Mouse (Mus musculus) lung, postnatal 14 days (tissue): ENCODE measurements around the gene Klhdc10.

Experiments used
- DNase-seq: peaks from one replicate; pipeline ENCODE4 v3.0.0; 2021

Klhdc10 gene

GRCm38 (mm10) chr6:30403465-30403864 is 1.8 kb downstream of the Klhdc10 start:
- peak; percentile 64 for DNase-seq

- DNase-seq: no peak
Observed at GRCm38 (mm10) chr6:30404671-30405070, 3.0 kb downstream of the Klhdc10 start.

- DNase-seq: no peak
Observed at GRCm38 (mm10) chr6:30408276-30408675, 6.6 kb downstream of the Klhdc10 start.

- no peak for DNase-seq
Observed at GRCm38 (mm10) chr6:30409399-30410093, 7.9 kb downstream of the Klhdc10 start.

GRCm38 (mm10) chr6:30411311-30411710 is 9.6 kb downstream of the Klhdc10 start:
- DNase-seq: no peak

GRCm38 (mm10) chr6:30416126-30416525 is 14.5 kb downstream of the Klhdc10 start:
- DNase-seq: no peak

GRCm38 (mm10) chr6:30416801-30417200 is 15.1 kb downstream of the Klhdc10 start:
- no peak for DNase-seq

GRCm38 (mm10) chr6:30432461-30433192 is 31.0 kb downstream of the Klhdc10 start:
- DNase-seq: no peak

GRCm38 (mm10) chr6:30436476-30436875 is 34.8 kb downstream of the Klhdc10 start:
- DNase-seq: no peak

- DNase-seq: no peak
Observed at GRCm38 (mm10) chr6:30437054-30437453, 35.4 kb downstream of the Klhdc10 start.

GRCm38 (mm10) chr6:30439576-30439975 is 37.9 kb downstream of the Klhdc10 start:
- DNase-seq: no peak

- no peak for DNase-seq
Observed at GRCm38 (mm10) chr6:30456991-30457390, 55.3 kb downstream of the Klhdc10 start.

GRCm38 (mm10) chr6:30458626-30459025 is 57.0 kb downstream of the Klhdc10 start:
- DNase-seq: no peak

- no peak for DNase-seq
Observed at GRCm38 (mm10) chr6:30459056-30459747, 57.5 kb downstream of the Klhdc10 start.

GRCm38 (mm10) chr6:30459811-30460749 is 58.4 kb downstream of the Klhdc10 start:
- DNase-seq: peak; percentile 86

GRCm38 (mm10) chr6:30460750-30461446 is 59.2 kb downstream of the Klhdc10 start:
- no peak for DNase-seq

- DNase-seq: no peak
Observed at GRCm38 (mm10) chr6:30461755-30462344, 60.2 kb downstream of the Klhdc10 start.

GRCm38 (mm10) chr6:30462822-30463221 is 61.2 kb downstream of the Klhdc10 start:
- no peak for DNase-seq

- DNase-seq: no peak
Observed at GRCm38 (mm10) chr6:30465586-30465985, 63.9 kb downstream of the Klhdc10 start.

GRCm38 (mm10) chr6:30468058-30468457 is 66.4 kb downstream of the Klhdc10 start:
- no peak for DNase-seq

GRCm38 (mm10) chr6:30468684-30469083 is 67.0 kb downstream of the Klhdc10 start:
- peak; percentile 60 for DNase-seq

GRCm38 (mm10) chr6:30469370-30469769 is 67.7 kb downstream of the Klhdc10 start:
- DNase-seq: no peak
